Mouse (Mus musculus) ES-Bruce4 (cell line): ENCODE data around the gene Zdhhc14. TPM values are rescaled to one million over a fixed set of nuclear protein-coding genes. Genes with fewer than 3 reads are reported as not detected.

Source experiments
- H3K27ac ChIP-seq: 2 replicates; pipeline ENCODE4 v1.5.1; 2012; ENCODE audit warnings: low read length, inconsistent platforms; ENCODE audit not compliant: insufficient read depth
- H3K27me3 ChIP-seq: 2 replicates; pipeline ENCODE4 v1.6.1; 2012; ENCODE audit warnings: mild to moderate bottlenecking, low read length, inconsistent platforms; ENCODE audit not compliant: control insufficient read depth, poor library complexity, insufficient read depth, severe bottlenecking
- H3K36me3 ChIP-seq: 2 replicates; pipeline ENCODE4 v1.6.1; 2012; ENCODE audit warnings: inconsistent platforms, mild to moderate bottlenecking, low read length, moderate library complexity; ENCODE audit not compliant: control insufficient read depth, poor library complexity, insufficient read depth, severe bottlenecking
- H3K4me1 ChIP-seq: one replicate; pipeline ENCODE4 v1.8.1; 2011; ENCODE audit warnings: low read length; ENCODE audit not compliant: control insufficient read depth, insufficient read depth
- H3K4me3 ChIP-seq: 2 replicates; pipeline ENCODE4 v1.5.1; 2011; ENCODE audit warnings: low read depth, mild to moderate bottlenecking, low read length
- H3K9ac ChIP-seq: 2 replicates; pipeline ENCODE4 v1.6.1; 2012; ENCODE audit warnings: low read depth, mild to moderate bottlenecking, inconsistent platforms; ENCODE audit not compliant: poor library complexity, severe bottlenecking
- H3K9me3 ChIP-seq: replicated peaks from 2 replicates; pipeline ENCODE4 v1.6.1; 2012; ENCODE audit warnings: mild to moderate bottlenecking, low read length, inconsistent platforms; ENCODE audit not compliant: control insufficient read depth, poor library complexity, insufficient read depth, severe bottlenecking
- CTCF ChIP-seq: IDR thresholded peaks from one replicate; pipeline ENCODE4 v1.8.1; 2011; ENCODE audit warnings: low read depth, low read length
- EP300 ChIP-seq: IDR thresholded peaks from 2 replicates; pipeline ENCODE4 v1.6.1; 2011; ENCODE audit warnings: low read depth, low read length; ENCODE audit not compliant: insufficient read depth
- POLR2A ChIP-seq: IDR thresholded peaks from one replicate; pipeline ENCODE4 v1.8.1; 2011; ENCODE audit warnings: low read length; ENCODE audit not compliant: insufficient read depth
- polyA plus RNA-seq: library from polyadenylated mRNA; stranded (reverse); fragments of >200 nt; gene quantifications from 2 replicates; pipeline ENCODE4 v1.2.4, GENCODE M21; 2011; ENCODE audit warnings: low read depth; ENCODE audit not compliant: missing spikeins, insufficient read depth, insufficient read length

Zdhhc14 gene
- polyA plus RNA-seq, 1 experiment, result 1.0 TPM

DNA sequence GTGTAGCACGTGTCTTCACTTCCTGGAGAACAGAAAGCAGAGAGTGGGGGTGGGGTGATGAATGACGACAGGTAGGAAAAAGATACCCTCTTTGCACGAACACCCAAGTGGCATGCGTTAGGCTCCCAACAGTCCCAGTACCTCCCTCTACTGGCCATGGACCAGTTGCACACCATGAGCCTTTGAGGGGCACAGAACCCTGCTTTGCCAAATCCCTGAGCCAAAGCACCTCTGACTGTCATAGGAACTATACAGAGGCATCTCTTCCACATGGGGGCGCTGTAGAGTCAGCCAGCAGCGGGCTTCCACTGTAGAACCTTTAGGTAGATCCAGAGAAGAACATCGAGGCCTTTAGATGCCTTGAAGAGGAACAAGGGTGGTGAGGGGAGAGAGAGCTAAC lies 241.0 kb downstream of the Zdhhc14 start:
- no peak overlapping the region for H3K4me3 ChIP-seq
- no peak overlapping the region for H3K9ac ChIP-seq
- H3K27me3 ChIP-seq, result no peaks in the 10 kb centered on the region
- TF ChIP-seq EP300 (no peak), POLR2A (no peak), CTCF (peak; percentile 69)
- no peaks in the 10 kb centered on the region for H3K9me3 ChIP-seq
- no peaks in the 10 kb centered on the region for H3K4me1 ChIP-seq
- H3K36me3 ChIP-seq, result no peaks in the 10 kb centered on the region
- H3K27ac ChIP-seq, result no peak overlapping the region

DNA sequence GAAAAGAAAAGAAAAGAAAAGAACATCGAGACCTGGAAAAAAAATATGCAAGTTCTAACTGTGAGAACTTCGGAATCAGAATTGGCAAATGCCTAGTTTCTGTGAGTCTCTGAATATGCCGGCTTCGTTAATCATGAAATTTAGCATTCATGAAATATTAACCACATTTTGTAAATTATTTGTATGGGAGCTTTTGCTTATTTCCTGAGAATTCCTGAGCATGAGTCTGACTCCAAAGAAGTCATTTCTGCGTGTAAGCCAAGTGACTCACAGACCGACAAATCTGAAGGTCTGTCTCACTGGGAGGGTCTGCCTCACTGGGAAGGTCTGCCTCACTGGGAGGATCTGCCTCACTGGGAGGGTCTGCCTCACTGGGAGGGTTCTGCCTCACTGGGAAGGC lies 248.7 kb downstream of the Zdhhc14 start:
- no peaks in the 10 kb centered on the region for H3K36me3 ChIP-seq
- no peaks in the 10 kb centered on the region for H3K4me1 ChIP-seq
- no peak overlapping the region for H3K27ac ChIP-seq
- no peak for TF ChIP-seq CTCF
- TF ChIP-seq EP300, result no peak
- TF ChIP-seq POLR2A, result no peak
- no peaks in the 10 kb centered on the region for H3K9me3 ChIP-seq
- no peak overlapping the region for H3K9ac ChIP-seq
- H3K4me3 ChIP-seq, result no peak overlapping the region
- H3K27me3 ChIP-seq, result no peaks in the 10 kb centered on the region

DNA sequence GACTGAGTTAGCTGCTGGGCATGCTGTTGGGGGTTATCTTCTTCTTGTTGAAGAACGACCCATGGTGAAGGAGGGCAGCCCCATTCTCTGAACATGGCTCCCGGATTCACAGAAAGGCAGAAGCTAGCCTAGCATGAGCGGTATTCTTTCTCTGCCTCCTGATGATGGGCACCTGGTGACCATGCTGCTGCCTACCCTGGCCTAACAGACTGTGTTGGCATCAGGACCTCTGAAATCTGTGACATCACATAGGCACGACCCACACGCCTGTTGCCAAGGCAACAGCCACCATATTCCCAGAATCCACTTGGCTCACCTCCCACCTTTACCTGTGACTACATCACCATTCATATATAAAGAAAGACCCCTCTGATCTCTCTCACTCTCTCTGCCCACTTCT lies 251.7 kb downstream of the Zdhhc14 start:
- Histone ChIP-seq H3K27ac (no peak overlapping the region), H3K27me3 (no peaks in the 10 kb centered on the region), H3K4me1 (no peaks in the 10 kb centered on the region), H3K4me3 (no peak overlapping the region), H3K9me3 (no peaks in the 10 kb centered on the region), H3K36me3 (no peaks in the 10 kb centered on the region), H3K9ac (no peak overlapping the region)
- no peak for TF ChIP-seq EP300
- no peak for TF ChIP-seq POLR2A
- no peak for TF ChIP-seq CTCF

DNA sequence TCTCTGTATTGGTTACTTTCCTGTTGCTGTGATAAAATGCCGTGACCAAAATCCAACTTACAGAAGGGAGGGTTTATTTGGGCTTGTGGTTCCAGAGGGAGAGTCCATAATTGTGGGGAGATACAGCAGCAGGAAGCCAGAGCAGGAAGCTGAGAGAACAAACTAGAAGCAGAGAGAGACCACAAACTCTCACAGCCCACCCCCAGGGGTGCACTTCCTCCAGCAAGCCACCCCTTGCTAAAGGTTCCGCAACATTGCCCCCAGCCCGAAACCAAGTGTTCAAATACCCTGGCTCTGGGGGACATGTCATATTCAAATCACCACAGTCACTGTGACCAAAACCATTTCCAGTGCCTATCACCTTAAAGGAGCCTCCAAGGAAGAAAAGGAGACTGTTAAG lies 254.0 kb downstream of the Zdhhc14 start:
- no peak for TF ChIP-seq CTCF
- TF ChIP-seq POLR2A, result no peak
- TF ChIP-seq EP300, result no peak
- Histone ChIP-seq H3K4me1 (no peaks in the 10 kb centered on the region), H3K36me3 (no peaks in the 10 kb centered on the region), H3K9me3 (no peaks in the 10 kb centered on the region), H3K9ac (no peak overlapping the region), H3K4me3 (no peak overlapping the region), H3K27me3 (no peaks in the 10 kb centered on the region), H3K27ac (no peak overlapping the region)

DNA sequence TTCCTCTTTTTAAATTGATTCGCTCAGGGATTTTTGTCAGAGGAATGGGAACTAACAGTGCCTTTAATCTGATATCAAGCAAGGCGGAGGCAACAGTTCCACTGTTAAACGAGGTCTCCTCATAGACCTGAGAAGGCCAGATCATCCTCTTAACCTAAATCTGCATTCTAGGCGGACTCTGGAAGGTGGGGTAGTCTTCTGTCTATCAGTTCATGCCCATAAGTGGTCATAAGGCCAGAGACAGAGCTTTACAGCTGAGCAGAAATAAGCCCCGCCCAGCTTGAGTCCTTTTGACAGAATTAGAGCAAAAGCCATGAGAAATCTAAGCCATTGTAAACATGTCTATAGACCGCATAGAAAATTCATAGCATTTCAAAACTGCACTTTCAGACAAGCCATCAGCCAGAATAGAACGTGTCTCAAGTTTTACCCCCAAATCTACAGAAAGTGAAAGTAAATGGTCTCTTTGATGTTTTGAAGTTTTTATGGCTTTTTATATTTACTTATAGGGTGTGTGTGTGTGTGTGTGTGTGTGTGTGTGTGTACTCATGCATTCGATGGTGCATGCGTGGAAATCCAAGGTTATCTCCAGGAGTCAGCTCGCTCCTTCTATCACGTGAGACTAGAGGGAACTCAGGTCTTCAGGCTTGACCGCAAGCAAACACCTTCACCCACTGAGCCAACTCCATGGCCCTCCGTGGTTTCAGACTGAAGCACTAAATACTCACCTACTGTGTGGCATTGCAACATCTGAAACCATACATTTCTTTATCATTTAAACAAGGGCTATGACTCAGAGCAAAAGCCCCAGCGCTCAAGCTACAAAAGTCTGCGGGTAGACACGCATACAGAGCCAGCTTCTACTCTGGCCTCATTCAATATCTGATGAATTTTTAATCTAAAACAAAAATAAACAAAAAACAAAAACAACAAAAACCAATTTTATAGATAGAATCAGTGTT lies 255.5 kb downstream of the Zdhhc14 start:
- no peaks in the 10 kb centered on the region for H3K27me3 ChIP-seq

DNA sequence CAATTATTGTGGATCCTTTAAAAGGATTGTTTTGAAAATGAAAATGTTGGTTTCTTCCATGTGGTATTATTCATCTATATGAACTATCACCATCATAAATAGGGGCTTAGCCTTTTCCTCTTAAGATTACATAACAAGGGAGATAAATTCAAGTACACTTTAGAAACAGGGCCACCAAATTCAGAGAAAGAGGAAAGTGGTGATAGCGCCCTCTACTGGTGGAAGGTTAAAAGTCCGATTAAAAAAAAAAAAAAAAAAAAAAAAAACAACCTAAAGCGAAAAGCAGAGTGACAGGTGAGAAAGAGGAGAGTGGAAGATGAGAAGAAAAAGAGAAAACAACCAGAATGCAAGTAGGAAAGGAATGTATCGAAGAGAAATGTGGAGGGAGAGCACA lies 256.1 kb downstream of the Zdhhc14 start:
- Histone ChIP-seq H3K27ac (no peak overlapping the region), H3K9me3 (no peaks in the 10 kb centered on the region), H3K4me3 (no peak overlapping the region), H3K4me1 (no peaks in the 10 kb centered on the region), H3K9ac (no peak overlapping the region), H3K36me3 (no peaks in the 10 kb centered on the region), H3K27me3 (no peaks in the 10 kb centered on the region)
- TF ChIP-seq POLR2A (no peak), CTCF (no peak), EP300 (no peak)

More for the DNA sequence above, 255.5 kb downstream of the Zdhhc14 start:
- H3K9ac ChIP-seq, result no peak overlapping the region
- TF ChIP-seq POLR2A (no peak), CTCF (no peak), EP300 (no peak)
- no peaks in the 10 kb centered on the region for H3K9me3 ChIP-seq
- no peak overlapping the region for H3K27ac ChIP-seq
- no peak overlapping the region for H3K4me3 ChIP-seq
- H3K36me3 ChIP-seq, result no peaks in the 10 kb centered on the region
- no peaks in the 10 kb centered on the region for H3K4me1 ChIP-seq
